Mouse (Mus musculus) embryonic fibroblast, embryonic 13.5 days (primary cell): ENCODE results near the gene Lmcd1.

Experiments used
- CTCF ChIP-seq: IDR thresholded peaks from 2 replicates; pipeline ENCODE4 v1.5.1; 2011; ENCODE audit warnings: mild to moderate bottlenecking, control low read depth, low read length, moderate library complexity, borderline replicate concordance; ENCODE audit not compliant: insufficient read depth
- POLR2A ChIP-seq: IDR thresholded peaks from 2 replicates; pipeline ENCODE4 v1.6.1; 2011; ENCODE audit warnings: low read depth, mild to moderate bottlenecking, control low read depth, low read length, moderate library complexity

DNA sequence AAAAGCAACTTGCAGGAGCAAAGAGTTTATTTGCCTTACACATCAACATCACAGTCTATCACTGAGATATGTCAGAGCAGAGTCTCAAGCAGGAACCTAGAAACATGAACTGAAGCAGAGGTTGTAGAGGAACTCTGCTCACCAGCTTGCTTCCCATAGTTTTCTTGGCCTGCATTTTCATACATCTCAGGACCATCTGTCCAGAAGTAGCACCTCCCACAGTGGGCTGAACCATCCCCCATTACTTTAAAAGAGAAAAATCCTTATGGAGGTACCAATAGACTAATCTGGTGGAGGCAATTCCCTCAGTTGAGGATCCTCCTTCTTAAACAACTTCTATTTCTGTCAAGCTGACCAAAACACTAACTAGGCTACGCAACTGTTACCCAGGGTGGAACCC is 36.8 kb upstream of the Lmcd1 start:
- TF ChIP-seq POLR2A (no peak), CTCF (no peak)
